Mouse (Mus musculus) ES-Bruce4 (cell line): ENCODE data around the gene Secisbp2l. TPM values are rescaled to one million over a fixed set of nuclear protein-coding genes. Genes with fewer than 3 reads are reported as not detected.

ENCODE experiments used
- H3K27ac ChIP-seq: 2 replicates; pipeline ENCODE4 v1.5.1; 2012; ENCODE audit warnings: low read length, inconsistent platforms; ENCODE audit not compliant: insufficient read depth
- H3K27me3 ChIP-seq: 2 replicates; pipeline ENCODE4 v1.6.1; 2012; ENCODE audit warnings: mild to moderate bottlenecking, low read length, inconsistent platforms; ENCODE audit not compliant: control insufficient read depth, poor library complexity, insufficient read depth, severe bottlenecking
- H3K36me3 ChIP-seq: 2 replicates; pipeline ENCODE4 v1.6.1; 2012; ENCODE audit warnings: inconsistent platforms, mild to moderate bottlenecking, low read length, moderate library complexity; ENCODE audit not compliant: control insufficient read depth, poor library complexity, insufficient read depth, severe bottlenecking
- H3K4me1 ChIP-seq: one replicate; pipeline ENCODE4 v1.8.1; 2011; ENCODE audit warnings: low read length; ENCODE audit not compliant: control insufficient read depth, insufficient read depth
- H3K4me3 ChIP-seq: 2 replicates; pipeline ENCODE4 v1.5.1; 2011; ENCODE audit warnings: low read depth, mild to moderate bottlenecking, low read length
- H3K9ac ChIP-seq: 2 replicates; pipeline ENCODE4 v1.6.1; 2012; ENCODE audit warnings: low read depth, mild to moderate bottlenecking, inconsistent platforms; ENCODE audit not compliant: poor library complexity, severe bottlenecking
- H3K9me3 ChIP-seq: replicated peaks from 2 replicates; pipeline ENCODE4 v1.6.1; 2012; ENCODE audit warnings: mild to moderate bottlenecking, low read length, inconsistent platforms; ENCODE audit not compliant: control insufficient read depth, poor library complexity, insufficient read depth, severe bottlenecking
- CTCF ChIP-seq: IDR thresholded peaks from one replicate; pipeline ENCODE4 v1.8.1; 2011; ENCODE audit warnings: low read depth, low read length
- EP300 ChIP-seq: IDR thresholded peaks from 2 replicates; pipeline ENCODE4 v1.6.1; 2011; ENCODE audit warnings: low read depth, low read length; ENCODE audit not compliant: insufficient read depth
- POLR2A ChIP-seq: IDR thresholded peaks from one replicate; pipeline ENCODE4 v1.8.1; 2011; ENCODE audit warnings: low read length; ENCODE audit not compliant: insufficient read depth
- polyA plus RNA-seq: library from polyadenylated mRNA; stranded (reverse); fragments of >200 nt; gene quantifications from 2 replicates; pipeline ENCODE4 v1.2.4, GENCODE M21; 2011; ENCODE audit warnings: low read depth; ENCODE audit not compliant: missing spikeins, insufficient read depth, insufficient read length

The Secisbp2l gene
- polyA plus RNA-seq, 1 experiment: 20.8 TPM

DNA sequence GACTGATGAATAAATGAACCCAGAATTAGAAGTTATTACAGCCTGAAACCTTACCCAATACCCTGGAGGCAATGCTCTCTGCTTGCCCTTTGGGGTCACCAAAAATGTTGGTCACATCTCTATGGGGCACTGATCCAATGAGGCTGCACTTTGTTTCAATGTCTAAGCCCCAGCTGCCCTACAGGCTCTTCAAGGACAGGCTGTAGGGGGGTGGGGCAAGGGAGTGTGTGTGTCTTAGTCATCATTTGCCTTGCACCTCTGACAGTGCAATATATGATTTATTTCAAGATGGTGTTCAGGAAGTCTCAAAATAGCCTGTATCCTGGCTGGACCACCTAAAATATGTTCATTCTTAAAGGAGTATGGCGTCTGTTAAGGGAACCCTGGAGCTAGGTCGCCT, 81.1 kb downstream of the Secisbp2l start:
- H3K4me3 ChIP-seq: no peak overlapping the region
- H3K27me3 ChIP-seq: no peaks in the 10 kb centered on the region; the same call in 1 of the 2 replicates
- H3K4me1 ChIP-seq: no peaks in the 10 kb centered on the region
- no peaks in the 10 kb centered on the region for H3K36me3 ChIP-seq
- H3K27ac ChIP-seq: no peak overlapping the region
- no peak for TF ChIP-seq EP300
- TF ChIP-seq POLR2A: no peak
- TF ChIP-seq CTCF: no peak
- no peaks in the 10 kb centered on the region for H3K9me3 ChIP-seq
- no peak overlapping the region for H3K9ac ChIP-seq

DNA sequence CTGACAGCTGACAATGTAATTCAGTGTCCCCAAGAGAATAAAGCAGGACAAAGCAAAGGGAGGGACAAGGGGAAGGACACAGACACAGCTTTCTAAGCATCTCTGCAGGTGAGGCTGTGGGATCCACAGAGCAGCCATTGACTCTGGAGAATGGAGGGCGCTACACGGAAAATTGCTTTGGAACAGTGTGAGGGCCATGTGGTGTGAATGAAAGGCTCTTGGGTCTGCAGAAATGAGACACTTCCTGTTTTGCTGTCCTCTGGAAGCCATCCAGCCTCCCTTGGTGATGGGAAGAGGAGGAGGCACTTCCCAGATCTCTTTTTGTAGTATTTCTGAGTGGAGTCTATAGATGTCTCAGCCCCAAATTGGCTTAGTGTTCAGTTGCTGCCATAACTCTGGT, 86.5 kb downstream of the Secisbp2l start:
- TF ChIP-seq POLR2A: no peak
- TF ChIP-seq EP300: no peak
- TF ChIP-seq CTCF: no peak
- no peaks in the 10 kb centered on the region for H3K4me1 ChIP-seq
- no peak overlapping the region for H3K27ac ChIP-seq
- H3K9me3 ChIP-seq: no peaks in the 10 kb centered on the region
- H3K27me3 ChIP-seq: no peaks in the 10 kb centered on the region; the same call in none of the 2 replicates
- H3K4me3 ChIP-seq: no peak overlapping the region
- H3K36me3 ChIP-seq: no peaks in the 10 kb centered on the region
- H3K9ac ChIP-seq: no peak overlapping the region

DNA sequence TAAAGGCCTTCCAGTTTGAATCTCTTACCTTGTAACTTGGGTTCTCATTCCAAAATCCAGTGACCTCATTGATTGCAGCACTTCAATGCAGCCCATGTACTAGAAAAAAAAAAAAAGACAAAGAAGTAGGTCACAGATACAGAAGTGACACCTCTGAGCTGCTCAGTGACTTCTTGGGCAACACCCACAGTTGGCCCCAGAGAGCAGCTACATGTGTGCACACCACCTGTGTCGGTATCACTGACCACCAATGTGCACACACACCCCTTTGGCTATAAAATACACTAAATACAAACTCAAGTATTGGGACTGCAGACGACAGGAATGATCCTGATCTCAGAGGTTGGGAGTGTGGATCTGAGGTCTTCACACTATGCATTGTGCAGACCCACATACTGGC, 87.9 kb downstream of the Secisbp2l start:
- TF ChIP-seq EP300: no peak
- no peak for TF ChIP-seq CTCF
- TF ChIP-seq POLR2A: no peak
- Histone ChIP-seq H3K4me3 (no peak overlapping the region), H3K27ac (no peak overlapping the region), H3K27me3 (no peaks in the 10 kb centered on the region; the same call in none of the 2 replicates), H3K9ac (no peak overlapping the region), H3K9me3 (no peaks in the 10 kb centered on the region), H3K36me3 (no peaks in the 10 kb centered on the region), H3K4me1 (no peaks in the 10 kb centered on the region)

DNA sequence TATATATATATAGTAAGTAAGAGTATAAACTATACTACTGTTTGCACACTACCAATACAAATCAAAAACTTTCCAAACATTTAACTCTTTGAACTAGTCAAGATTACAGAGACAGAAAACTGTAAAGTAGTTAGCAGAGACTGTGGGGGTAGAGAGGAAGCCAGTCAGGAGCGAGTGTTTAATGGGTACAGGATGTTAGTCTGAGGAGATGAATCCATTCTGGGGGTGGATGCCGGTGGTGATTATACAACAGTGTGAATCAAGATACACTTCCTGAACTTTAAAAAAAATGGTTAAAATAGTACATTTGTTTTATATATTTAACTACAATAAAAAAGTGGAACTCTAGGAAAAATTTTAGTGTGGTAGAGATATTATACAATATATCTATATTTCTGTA, 90.7 kb downstream of the Secisbp2l start:
- TF ChIP-seq CTCF: no peak
- no peak for TF ChIP-seq EP300
- TF ChIP-seq POLR2A: no peak
- H3K4me1 ChIP-seq: no peaks in the 10 kb centered on the region
- H3K36me3 ChIP-seq: no peaks in the 10 kb centered on the region
- no peak overlapping the region for H3K4me3 ChIP-seq
- no peaks in the 10 kb centered on the region; the same call in 1 of the 2 replicates for H3K27me3 ChIP-seq
- no peak overlapping the region for H3K27ac ChIP-seq
- no peaks in the 10 kb centered on the region for H3K9me3 ChIP-seq
- no peak overlapping the region for H3K9ac ChIP-seq

Other genes starting within 250 kb of the Secisbp2l start
- gene Cep152, start 157.8 kb downstream of the Secisbp2l start, polyA plus RNA-seq: 9.2 and 9.7 TPM in 2 replicates
- gene Eid1, start 109.8 kb downstream of the Secisbp2l start, polyA plus RNA-seq: 14.7 and 15.2 TPM in 2 replicates
- gene Shc4, start 58.7 kb downstream of the Secisbp2l start, polyA plus RNA-seq: 0.32 and 0.42 TPM in 2 replicates
- gene Galk2, start 76.2 kb upstream of the Secisbp2l start, polyA plus RNA-seq: 19.0 and 21.4 TPM in 2 replicates
- 208 and 233 TPM in 2 replicates for gene Cops2, start 76.3 kb upstream of the Secisbp2l start, polyA plus RNA-seq